Mouse (Mus musculus): ENCODE data around the gene Mapk8ip3. TPM values are rescaled to one million over a fixed set of nuclear protein-coding genes. Genes with fewer than 3 reads are reported as not detected.
"Not testable (repeated sequence)": the region's sequence is repeated elsewhere in the genome, so short reads cannot be mapped to it uniquely, and the experiment has no call there.

Mapk8ip3 gene
- 100 and 114 TPM in 2 replicates for polyA plus RNA-seq (2015; fragmentation: Nextera tagmentation; extraction: Ambion mirVana)

- H3K36me3 ChIP-seq (ENCODE audit: control insufficient read depth, insufficient read depth) = no peaks in the 10 kb centered on the region; the same call in 1 of the 2 replicates
- H3K27me3 ChIP-seq (replicated peaks; ENCODE audit: control insufficient read depth, insufficient read depth, low read length) = no peaks in the 10 kb centered on the region
- H3K4me3 ChIP-seq (replicated peaks; ENCODE audit: low read length) = peak within 1 kb of the TSS; percentile 86
- WGBS = under 1% methylated on average over 78 of the region's 78 CpGs
- H3K9me3 ChIP-seq (ENCODE audit: control insufficient read depth, low read length) = no peaks in the 10 kb centered on the region
- ATAC-seq = peak; percentile 99
- peak within 1 kb of the TSS; percentile 92 for H3K9ac ChIP-seq (replicated peaks; ENCODE audit: low read depth, low read length)
- peak within 1 kb of the TSS; percentile 92 for H3K27ac ChIP-seq (ENCODE audit: low read length)
- H3K4me2 ChIP-seq (ENCODE audit: low read length) = peak within 1 kb of the TSS; percentile 88
- peaks cover 28% of the 10 kb centered on the region for H3K4me1 ChIP-seq (replicated peaks; ENCODE audit: control insufficient read depth, insufficient read depth, low read length)
Observed at GRCm38 (mm10) chr17:24936259-24937237, at the start of gene Mapk8ip3. Gene Mapk8ip3, minus strand, starts transcription at chr17:24936977.

DNA sequence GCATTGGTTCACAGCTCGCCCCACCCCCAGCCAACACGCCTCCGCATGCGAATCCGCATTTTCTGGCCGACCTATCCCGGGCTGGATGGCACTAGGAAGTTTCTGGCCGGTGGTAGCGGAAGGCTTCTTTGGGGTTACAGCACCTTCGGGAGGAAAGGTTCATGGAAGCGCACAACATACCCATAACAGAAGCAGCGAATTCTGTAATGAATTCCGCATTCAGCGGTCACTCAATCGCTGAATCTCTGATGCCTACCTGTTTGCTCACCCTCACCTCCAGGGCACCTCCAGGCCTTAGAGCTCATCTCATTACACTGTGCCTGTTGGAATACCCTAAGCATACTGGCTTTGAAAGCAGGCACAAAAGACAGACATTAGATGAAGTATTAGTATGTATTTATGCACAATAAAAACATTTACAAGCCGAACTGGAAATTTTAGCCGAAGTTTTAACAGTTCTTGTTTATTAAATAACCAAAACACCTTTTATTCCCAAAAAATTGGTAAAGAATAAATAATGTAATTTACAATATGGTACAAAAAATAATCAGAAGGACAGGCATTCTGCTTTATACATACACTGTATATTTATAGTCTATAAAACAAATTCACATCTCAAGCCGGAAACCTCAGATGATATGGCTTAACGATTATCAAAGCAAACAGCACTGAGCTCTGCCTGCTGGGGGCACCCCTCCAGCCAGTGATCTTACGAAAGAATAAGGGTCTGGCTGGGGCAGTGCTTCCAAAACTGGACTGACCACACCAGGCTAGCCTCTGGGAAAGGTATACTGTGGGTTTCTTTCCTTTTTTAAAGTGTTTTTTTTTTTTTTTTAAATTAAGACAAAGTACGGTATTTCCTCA, 24.3 kb upstream of the Mapk8ip3 start:
- Histone ChIP-seq H3K4me1 (replicated peaks; ENCODE audit: control insufficient read depth, insufficient read depth, low read length) (peaks cover 15% of the 10 kb centered on the region), H3K27ac (ENCODE audit: low read length) (no peak overlapping the region), H3K36me3 (ENCODE audit: control insufficient read depth, insufficient read depth) (peaks cover 34% of the 10 kb centered on the region)

GRCm38 (mm10) chr17:24960135-24960851, 23.5 kb upstream of the Mapk8ip3 start, which contains the start of gene Jpt2:
Gene Jpt2, minus strand, starts transcription at chr17:24960689.
- Histone ChIP-seq H3K4me1 (replicated peaks; ENCODE audit: control insufficient read depth, insufficient read depth, low read length) (peaks cover 15% of the 10 kb centered on the region), H3K4me2 (ENCODE audit: low read length) (peak within 1 kb of the TSS; percentile 78), H3K27me3 (replicated peaks; ENCODE audit: control insufficient read depth, insufficient read depth, low read length) (no peaks in the 10 kb centered on the region), H3K4me3 (replicated peaks; ENCODE audit: low read length) (peak within 1 kb of the TSS; percentile 80), H3K9ac (replicated peaks; ENCODE audit: low read depth, low read length) (peak within 1 kb of the TSS; percentile 85), H3K9me3 (ENCODE audit: control insufficient read depth, low read length) (no peaks in the 10 kb centered on the region), H3K36me3 (ENCODE audit: control insufficient read depth, insufficient read depth) (peaks cover 31% of the 10 kb centered on the region), H3K27ac (ENCODE audit: low read length) (peak within 1 kb of the TSS; percentile 78)
- WGBS = under 1% methylated on average over 52 of the region's 59 CpGs
- peak; percentile 100 for ATAC-seq

More for the DNA sequence above, 24.3 kb upstream of the Mapk8ip3 start:
- 15% methylated on average over 21 of the region's 21 CpGs for WGBS
- Histone ChIP-seq H3K9ac (replicated peaks; ENCODE audit: low read depth, low read length) (peak overlapping the region; percentile 30), H3K9me3 (ENCODE audit: control insufficient read depth, low read length) (no peaks in the 10 kb centered on the region), H3K4me3 (replicated peaks; ENCODE audit: low read length) (peak overlapping the region; percentile 80), H3K27me3 (replicated peaks; ENCODE audit: control insufficient read depth, insufficient read depth, low read length) (no peaks in the 10 kb centered on the region), H3K4me2 (ENCODE audit: low read length) (peak overlapping the region; percentile 50)
- ATAC-seq = peak; percentile 34

DNA sequence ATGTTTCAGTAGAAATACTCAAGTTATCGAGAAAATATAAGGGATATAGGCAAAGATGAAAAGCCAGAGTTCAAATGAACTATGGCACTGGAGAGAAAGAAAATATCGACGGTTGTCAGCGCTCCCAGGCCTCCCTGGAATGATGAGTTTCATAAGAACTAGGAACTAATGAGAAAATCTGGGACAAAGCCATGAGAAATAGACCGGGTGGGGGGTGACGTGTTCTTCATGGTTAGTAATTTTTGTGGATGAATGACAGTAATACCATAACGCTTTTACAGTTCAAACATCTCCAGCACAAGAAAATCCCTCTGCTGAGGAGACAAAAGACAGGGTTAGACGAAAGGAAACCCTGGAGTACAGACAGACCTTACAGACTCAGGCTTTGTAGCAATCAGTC, 22.6 kb upstream of the Mapk8ip3 start:
- peak overlapping the region; percentile 78 for H3K4me2 ChIP-seq (ENCODE audit: low read length)
- WGBS = 19% methylated on average over 8 of the region's 8 CpGs
- no peaks in the 10 kb centered on the region for H3K9me3 ChIP-seq (ENCODE audit: control insufficient read depth, low read length)
- H3K4me3 ChIP-seq (replicated peaks; ENCODE audit: low read length) = peak overlapping the region; percentile 80
- peaks cover 29% of the 10 kb centered on the region for H3K36me3 ChIP-seq (ENCODE audit: control insufficient read depth, insufficient read depth)
- ATAC-seq = no peak
- H3K4me1 ChIP-seq (replicated peaks; ENCODE audit: control insufficient read depth, insufficient read depth, low read length) = peaks cover 15% of the 10 kb centered on the region
- no peak overlapping the region for H3K27ac ChIP-seq (ENCODE audit: low read length)
- H3K27me3 ChIP-seq (replicated peaks; ENCODE audit: control insufficient read depth, insufficient read depth, low read length) = no peaks in the 10 kb centered on the region
- H3K9ac ChIP-seq (replicated peaks; ENCODE audit: low read depth, low read length) = peak overlapping the region; percentile 85

GRCm38 (mm10) chr17:24953291-24953690, 16.5 kb upstream of the Mapk8ip3 start:
- H3K9ac ChIP-seq (replicated peaks; ENCODE audit: low read depth, low read length) = no peak overlapping the region
- no peak overlapping the region for H3K4me2 ChIP-seq (ENCODE audit: low read length)
- peaks cover 19% of the 10 kb centered on the region for H3K36me3 ChIP-seq (ENCODE audit: control insufficient read depth, insufficient read depth)
- no peak for ATAC-seq
- H3K9me3 ChIP-seq (ENCODE audit: control insufficient read depth, low read length) = no peaks in the 10 kb centered on the region
- no peak overlapping the region for H3K4me3 ChIP-seq (replicated peaks; ENCODE audit: low read length)
- no peak overlapping the region for H3K27ac ChIP-seq (ENCODE audit: low read length)
- H3K27me3 ChIP-seq (replicated peaks; ENCODE audit: control insufficient read depth, insufficient read depth, low read length) = no peaks in the 10 kb centered on the region
- WGBS = 95% methylated on average over 2 of the region's 2 CpGs
- H3K4me1 ChIP-seq (replicated peaks; ENCODE audit: control insufficient read depth, insufficient read depth, low read length) = no peaks in the 10 kb centered on the region

DNA sequence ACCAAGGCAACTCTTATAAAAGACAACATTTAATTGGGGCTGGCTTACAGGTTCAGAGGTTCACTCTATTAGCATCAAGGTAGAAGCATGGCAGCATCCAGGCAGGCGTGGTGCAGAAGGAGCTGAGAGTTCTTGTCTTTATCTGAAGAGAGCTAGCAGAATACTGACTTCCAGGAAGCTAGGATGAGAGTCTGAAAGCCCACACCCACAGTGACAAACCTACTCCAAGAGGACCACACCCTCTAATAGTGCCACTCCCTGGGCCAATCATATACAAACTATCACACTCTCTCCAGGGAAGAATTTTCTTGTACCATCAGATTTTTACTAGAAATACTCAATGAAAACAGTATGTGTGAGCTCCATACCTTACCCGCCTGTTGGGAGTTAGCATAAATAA, 13.9 kb upstream of the Mapk8ip3 start:
- no peak for ATAC-seq

DNA sequence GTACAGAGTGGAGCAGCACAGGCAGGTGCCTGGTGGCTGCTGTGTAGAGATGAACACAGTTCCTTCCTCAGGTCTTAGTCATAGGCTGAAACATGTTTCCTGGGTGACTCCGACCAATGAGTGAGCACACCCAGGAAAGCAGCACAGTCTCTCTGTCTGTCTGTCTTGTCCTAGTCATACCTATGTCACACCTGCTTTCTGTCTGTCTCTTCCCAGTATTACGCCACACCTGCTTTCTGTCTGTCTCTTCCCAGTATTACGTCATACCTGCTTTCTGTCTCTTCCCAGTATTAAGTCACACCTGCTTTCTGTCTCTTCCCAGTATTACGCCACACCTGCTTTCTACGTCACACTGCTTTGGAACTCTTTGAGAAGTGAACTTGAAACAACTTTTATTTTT, 11.4 kb upstream of the Mapk8ip3 start:
- Histone ChIP-seq H3K27me3 (replicated peaks; ENCODE audit: control insufficient read depth, insufficient read depth, low read length) (no peaks in the 10 kb centered on the region), H3K4me1 (replicated peaks; ENCODE audit: control insufficient read depth, insufficient read depth, low read length) (no peaks in the 10 kb centered on the region), H3K9me3 (ENCODE audit: control insufficient read depth, low read length) (no peaks in the 10 kb centered on the region), H3K9ac (replicated peaks; ENCODE audit: low read depth, low read length) (no peak overlapping the region), H3K4me3 (replicated peaks; ENCODE audit: low read length) (no peak overlapping the region), H3K36me3 (ENCODE audit: control insufficient read depth, insufficient read depth) (peaks cover 31% of the 10 kb centered on the region), H3K4me2 (ENCODE audit: low read length) (no peak overlapping the region), H3K27ac (ENCODE audit: low read length) (no peak overlapping the region)
- 96% methylated on average over 5 of the region's 5 CpGs for WGBS
- no peak for ATAC-seq

More for the DNA sequence above, 13.9 kb upstream of the Mapk8ip3 start:
- H3K27ac ChIP-seq (ENCODE audit: low read length) = no peak overlapping the region
- H3K4me3 ChIP-seq (replicated peaks; ENCODE audit: low read length) = no peak overlapping the region
- H3K9me3 ChIP-seq (ENCODE audit: control insufficient read depth, low read length) = no peaks in the 10 kb centered on the region
- peaks cover 34% of the 10 kb centered on the region for H3K36me3 ChIP-seq (ENCODE audit: control insufficient read depth, insufficient read depth)
- 86% methylated on average over 2 of the region's 2 CpGs for WGBS
- no peaks in the 10 kb centered on the region for H3K27me3 ChIP-seq (replicated peaks; ENCODE audit: control insufficient read depth, insufficient read depth, low read length)
- no peak overlapping the region for H3K9ac ChIP-seq (replicated peaks; ENCODE audit: low read depth, low read length)
- no peaks in the 10 kb centered on the region for H3K4me1 ChIP-seq (replicated peaks; ENCODE audit: control insufficient read depth, insufficient read depth, low read length)
- no peak overlapping the region for H3K4me2 ChIP-seq (ENCODE audit: low read length)

DNA sequence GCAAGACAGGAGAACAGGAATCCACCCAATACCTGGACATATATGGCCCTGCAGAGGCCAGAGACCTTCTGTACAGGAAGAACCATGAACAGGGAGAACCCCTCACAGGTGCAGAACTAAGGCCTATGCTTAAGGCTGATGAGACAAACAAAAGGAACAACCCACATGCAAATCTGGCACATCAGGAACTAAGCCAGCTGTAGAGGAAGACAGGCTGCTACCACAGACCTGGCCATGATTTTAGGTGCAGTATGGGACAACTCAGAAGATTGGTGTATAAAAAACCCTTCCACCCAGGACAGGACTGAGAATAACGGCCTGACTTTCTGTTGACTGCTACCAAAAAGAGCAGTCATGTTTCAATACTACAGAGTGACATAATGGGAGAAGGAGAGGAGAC, 6.8 kb upstream of the Mapk8ip3 start:
- not testable (repeated sequence) for H3K27me3 ChIP-seq (replicated peaks; ENCODE audit: control insufficient read depth, insufficient read depth, low read length); H3K4me1 ChIP-seq (replicated peaks; ENCODE audit: control insufficient read depth, insufficient read depth, low read length); H3K9me3 ChIP-seq (ENCODE audit: control insufficient read depth, low read length); ATAC-seq; H3K27ac ChIP-seq (ENCODE audit: low read length); H3K9ac ChIP-seq (replicated peaks; ENCODE audit: low read depth, low read length); H3K4me2 ChIP-seq (ENCODE audit: low read length); H3K4me3 ChIP-seq (replicated peaks; ENCODE audit: low read length)
- 97% methylated on average over 1 of the region's 1 CpGs for WGBS
- peaks cover 25% of the 10 kb centered on the region for H3K36me3 ChIP-seq (ENCODE audit: control insufficient read depth, insufficient read depth)

Data from forebrain, embryonic 16.5 days (tissue).